In the genomic region with DNA sequence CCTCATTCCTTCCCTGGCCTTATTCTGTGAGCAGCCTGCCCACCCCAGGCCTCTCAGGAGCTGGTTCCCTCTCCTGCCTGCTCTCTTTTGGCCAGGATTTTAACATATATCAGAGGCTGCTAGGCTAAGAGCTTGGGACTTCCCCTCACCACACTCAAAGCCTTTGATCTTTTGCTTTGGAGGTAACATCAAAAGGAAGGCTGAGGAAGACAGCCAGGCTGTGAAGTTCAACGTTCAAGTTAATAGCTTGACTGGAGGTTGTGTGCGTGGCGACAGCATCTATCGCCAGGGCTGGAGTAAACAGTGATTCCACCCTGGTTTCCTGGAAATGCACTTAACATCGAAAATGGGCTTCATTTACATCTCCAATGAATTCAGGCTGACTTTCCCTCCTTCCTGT, we compare ENCODE assay signal across 12 mouse cellular contexts. TPM values are rescaled to one million over a fixed set of nuclear protein-coding genes. Genes with fewer than 3 reads are reported as not detected.
A peak's percentile ranks its signal among the peaks of the same experiment; 100 is the strongest.
DNase-seq lines count a peak whose midpoint lies in the region; ATAC-seq and TF ChIP-seq lines count a peak whose summit lies in the region.
"Had no signal": no experiment of that assay in that cellular context is flagged by ENCODE, and none has a peak within 500 bp of the region (broad histone marks: within the 10 kb centered on the region; RNA-seq: fewer than 3 reads in every experiment).

No protein-coding gene starts in this region.

- H3K4me1 ChIP-seq in liver, postnatal 0 days (ENCODE audit: insufficient read depth), result peaks cover 40% of the 10 kb centered on the region
- H3K4me1 ChIP-seq in liver, embryonic 11.5 days (replicated peaks; ENCODE audit: control insufficient read depth, insufficient read depth, low read length), result peaks cover 12% of the 10 kb centered on the region
- H3K4me1 ChIP-seq in CH12.LX (ENCODE audit: control insufficient read depth in 1 of 2, insufficient read depth in 2 of 2), result peaks cover 21 to 42% of the 10 kb centered on the region in 2 experiments

- in situ Hi-C loops in CH12.LX (cut with MboI; ENCODE audit: low pct_ligation_motif_present, low pct_unique_long_range_greater_than_20kb, low sequenced_read_pairs), result no loop called here

- H3K9ac ChIP-seq in liver, postnatal 0 days (replicated peaks), result no peak overlapping the region
- no peak overlapping the region for H3K9ac ChIP-seq in liver, embryonic 11.5 days (ENCODE audit: low read depth, low read length)
- H3K9ac ChIP-seq in CH12.LX (ENCODE audit: insufficient read depth, low read depth), result no peak overlapping the region
- H3K9ac ChIP-seq: liver, embryonic 13.5 days had no signal

- WGBS in liver, postnatal 0 days (ENCODE audit: insufficient replicate concordance), result 45% methylated on average over 5 of the region's 5 CpGs
- WGBS in liver, embryonic 11.5 days, result 55% methylated on average over 5 of the region's 5 CpGs

- H3K4me3 ChIP-seq in liver, postnatal 0 days (ENCODE audit: low read depth, low read length), result no peak overlapping the region
- no peak overlapping the region for H3K4me3 ChIP-seq in liver, embryonic 11.5 days (ENCODE audit: low read depth, low read length)
- H3K4me3 ChIP-seq in CH12.LX (replicated peaks in 1 of 3; ENCODE audit: low read depth in 2 of 3, low read length in 2 of 3, poor library complexity in 1 of 3), result no peak overlapping the region
- H3K4me3 ChIP-seq: erythroblast, embryonic 14.5 days; liver, embryonic 13.5 days had no signal

- dilution Hi-C loops in CH12.LX (cut with MboI; ENCODE audit: extremely low pct_ligation_motif_present, extremely low pct_unique_long_range_greater_than_20kb, low sequenced_read_pairs), result no loop called here

- no peaks in the 10 kb centered on the region for H3K27me3 ChIP-seq in liver, postnatal 0 days (ENCODE audit: insufficient read depth, low read length)
- no peaks in the 10 kb centered on the region for H3K27me3 ChIP-seq in liver, embryonic 11.5 days (replicated peaks; ENCODE audit: control insufficient read depth, insufficient read depth, low read length)
- peaks cover 60% of the 10 kb centered on the region for H3K27me3 ChIP-seq in CH12.LX (replicated peaks)
- no peaks in the 10 kb centered on the region for H3K27me3 ChIP-seq in splenic B cell, adult 2 months (ENCODE audit: control insufficient read depth, insufficient read depth, low read length, poor library complexity, severe bottlenecking)

- no peaks in the 10 kb centered on the region for H3K9me3 ChIP-seq in liver, postnatal 0 days (ENCODE audit: low read length)
- no peaks in the 10 kb centered on the region for H3K9me3 ChIP-seq in liver, embryonic 11.5 days (ENCODE audit: control insufficient read depth, low read length)
- peaks cover 1% of the 10 kb centered on the region for H3K9me3 ChIP-seq in CH12.LX (replicated peaks; ENCODE audit: low read length)

- no peak for TF ChIP-seq POLR2A in CH12.LX (IDR thresholded peaks at IDR 0.05; ENCODE audit: low read depth, low read length)

- no peak for TF ChIP-seq CTCF in liver, postnatal 0 days (IDR thresholded peaks at IDR 0.05; ENCODE audit: low read depth)
- TF ChIP-seq CTCF in CH12.LX (conservative IDR thresholded peaks at IDR 0.05 in 1 of 2, IDR thresholded peaks at IDR 0.05 in 1 of 2; ENCODE audit: low read depth in 2 of 2, low read length in 2 of 2), result no peak

- TF ChIP-seq EP300 in liver, postnatal 0 days (IDR thresholded peaks at IDR 0.05; ENCODE audit: low read depth), result no peak
- TF ChIP-seq EP300 in CH12.LX (IDR thresholded peaks at IDR 0.05; ENCODE audit: low read length), result no peak

- no peaks in the 10 kb centered on the region for H3K79me2 ChIP-seq in CH12.LX (replicated peaks; ENCODE audit: control insufficient read depth, extremely low read depth, insufficient read depth, poor library complexity, severe bottlenecking)

- TF ChIP-seq RAD21 in CH12.LX (IDR thresholded peaks at IDR 0.05; ENCODE audit: low read depth, low read length), result no peak

- peak overlapping the region; percentile 56 for H3K4me2 ChIP-seq in liver, postnatal 0 days (ENCODE audit: low read depth, low read length)
- no peak overlapping the region for H3K4me2 ChIP-seq in liver, embryonic 11.5 days
- peak overlapping the region; percentile 69 for H3K4me2 ChIP-seq in CH12.LX (ENCODE audit: insufficient read depth, low read depth, poor library complexity, severe bottlenecking)
- H3K4me2 ChIP-seq: liver, embryonic 13.5 days had no signal

- no peak for ATAC-seq in liver, postnatal 0 days
- no peak for ATAC-seq in liver, embryonic 11.5 days (replicated peaks; ENCODE audit: low FRiP score)
- 0 out of 2 replicates have a peak, but pooled peaks have one; percentile 10 for ATAC-seq in common myeloid progenitor, adult 5-6 weeks (replicated peaks; ENCODE audit: low read depth, poor library complexity, severe bottlenecking)

- DNase-seq in liver, postnatal 0 days, result no peak
- no peak for DNase-seq in liver, embryonic 11.5 days (ENCODE audit: low spot score)
- peak; percentile 46 for DNase-seq in CH12.LX (ENCODE audit: extremely low read depth)
- DNase-seq in splenic B cell, adult 2 months (ENCODE audit: low read depth, low spot score), result peak; percentile 40
- DNase-seq in left cerebral cortex, adult 11 months (ENCODE audit: low spot score), result no peak
- DNase-seq in heart, postnatal 4 days, result no peak
- no peak for DNase-seq in kidney, adult 18-20 months
- DNase-seq: gastrocnemius, postnatal 14 days; liver, embryonic 13.5 days; retina, postnatal 1 day had no signal

- H3K36me3 ChIP-seq in liver, postnatal 0 days (replicated peaks; ENCODE audit: insufficient read depth, low read length), result no peaks in the 10 kb centered on the region
- H3K36me3 ChIP-seq in liver, embryonic 11.5 days (ENCODE audit: control insufficient read depth, insufficient read depth, low read length), result no peaks in the 10 kb centered on the region
- H3K36me3 ChIP-seq in CH12.LX (replicated peaks in 1 of 2; ENCODE audit: control insufficient read depth in 1 of 2, insufficient read depth in 1 of 2, low read length in 1 of 2), result no peaks in the 10 kb centered on the region
- H3K36me3 ChIP-seq in splenic B cell, adult 2 months (ENCODE audit: control insufficient read depth, insufficient read depth, low read length, poor library complexity, severe bottlenecking), result no peaks in the 10 kb centered on the region
- H3K36me3 ChIP-seq: liver, embryonic 13.5 days had no signal

- no peak overlapping the region; the same call in none of the 2 replicates for H3K27ac ChIP-seq in liver, postnatal 0 days (ENCODE audit: low read depth)
- H3K27ac ChIP-seq in liver, embryonic 11.5 days (ENCODE audit: low read depth, low read length), result no peak overlapping the region
- no peak overlapping the region for H3K27ac ChIP-seq in CH12.LX (ENCODE audit: insufficient read depth, low read depth)
- H3K27ac ChIP-seq: liver, embryonic 13.5 days had no signal

TF ChIP-seq in CH12.LX, 34 proteins besides CTCF, POLR2A, EP300 and RAD21:
- TF ChIP-seq POLR2AphosphoS2 (IDR thresholded peaks at IDR 0.05; ENCODE audit: low read depth, low read length) (no peak), MEF2A (IDR thresholded peaks at IDR 0.05; ENCODE audit: borderline replicate concordance, low read depth, low read length) (no peak), RCOR1 (conservative IDR thresholded peaks at IDR 0.05; ENCODE audit: low read depth, low read length) (no peak), CHD1 (IDR thresholded peaks at IDR 0.05; ENCODE audit: low read depth, low read length) (no peak), ETS1 (conservative IDR thresholded peaks at IDR 0.05; ENCODE audit: low read depth, low read length) (no peak; the same call in 1 of the 2 replicates), NRF1 (IDR thresholded peaks at IDR 0.05; ENCODE audit: low read depth, low read length) (no peak), USF1 (IDR thresholded peaks at IDR 0.05; ENCODE audit: low read depth, low read length) (no peak), ZMIZ1 (IDR thresholded peaks at IDR 0.05; ENCODE audit: low read depth, low read length) (no peak), KAT2A (IDR thresholded peaks at IDR 0.05; ENCODE audit: insufficient replicate concordance, low read length) (no peak), ZKSCAN1 (IDR thresholded peaks at IDR 0.05; ENCODE audit: borderline replicate concordance, low read depth, low read length) (no peak), E2F4 (IDR thresholded peaks at IDR 0.05; ENCODE audit: insufficient replicate concordance, low read depth, low read length) (no peak), MAX (IDR thresholded peaks at IDR 0.05; ENCODE audit: low read length) (no peak)

RNA-seq across cellular contexts. Expression of a gene that starts 51.0 kb away (rescaled TPM):
- 18.8 and 21.6 TPM in 2 replicates for polyA plus RNA-seq in liver, postnatal 0 days (2015; fragmentation: Nextera tagmentation; extraction: Ambion mirVana)
- 48.9 and 50.3 TPM in 2 replicates for polyA plus RNA-seq in liver, embryonic 11.5 days (2014; fragmentation: Nextera tagmentation; extraction: Ambion mirVana)
- total RNA-seq in CH12.LX (2012; rRNA removed), result not detected in 2 replicates
- total RNA-seq in CH12.LX (2014; rRNA removed), result not detected in 2 replicates
- not detected in 2 replicates for polyA plus RNA-seq in CH12.LX (2012; ENCODE audit: insufficient read length, low read depth)
- total RNA-seq in common myeloid progenitor, adult 5-6 weeks (2017), result 1.7 and 2.1 TPM in 2 replicates
- total RNA-seq in heart, postnatal 4 days (2021), result 10 to 100 TPM; 24.6 to 28.6 TPM

Comparison
In these comparisons a context has a peak if more than half of its experiments do, and no peak if none do; other contexts are left out.
1. DNase-seq: peak in CH12.LX (single experiment) and splenic B cell, adult 2 months (single experiment); none in liver, postnatal 0 days (single experiment), liver, embryonic 11.5 days (single experiment), left cerebral cortex, adult 11 months (single experiment), heart, postnatal 4 days (single experiment) and kidney, adult 18-20 months (single experiment).